Mouse (Mus musculus): ENCODE results near the gene Hpgds.

The Hpgds gene

GRCm38 (mm10) chr6:65144621-65145205 lies at the start of gene Hpgds:
Gene Hpgds, minus strand, starts transcription at chr6:65144908.
- peak; percentile 94 for DNase-seq

- DNase-seq, result peak; percentile 90
Observed at GRCm38 (mm10) chr6:65164977-65165376, 20.3 kb upstream of the Hpgds start.

GRCm38 (mm10) chr6:65164137-65164536 lies 19.4 kb upstream of the Hpgds start:
- DNase-seq, result peak; percentile 88

GRCm38 (mm10) chr6:65159381-65159942 lies 14.8 kb upstream of the Hpgds start:
- no peak for DNase-seq

DNA sequence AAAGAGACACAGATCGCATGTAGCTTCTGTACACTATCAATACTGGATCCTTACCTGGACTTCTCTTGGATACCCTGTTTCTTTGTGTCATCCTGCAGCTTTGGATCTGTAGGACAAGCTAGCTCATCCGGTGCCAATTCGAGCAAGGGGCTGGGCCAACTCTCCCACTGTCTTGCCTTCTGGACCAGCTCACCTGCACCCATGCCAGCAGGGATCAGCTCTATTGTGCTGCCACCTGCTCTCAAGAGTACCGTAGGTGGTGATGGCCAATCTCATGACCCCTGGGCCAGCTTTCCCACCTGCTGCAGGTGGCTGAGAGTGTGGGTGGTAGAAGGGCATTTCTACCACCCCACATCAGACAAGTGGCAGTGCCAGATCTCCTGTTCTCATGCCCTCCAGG lies 12.3 kb upstream of the Hpgds start:
- DNase-seq, result no peak

DNA sequence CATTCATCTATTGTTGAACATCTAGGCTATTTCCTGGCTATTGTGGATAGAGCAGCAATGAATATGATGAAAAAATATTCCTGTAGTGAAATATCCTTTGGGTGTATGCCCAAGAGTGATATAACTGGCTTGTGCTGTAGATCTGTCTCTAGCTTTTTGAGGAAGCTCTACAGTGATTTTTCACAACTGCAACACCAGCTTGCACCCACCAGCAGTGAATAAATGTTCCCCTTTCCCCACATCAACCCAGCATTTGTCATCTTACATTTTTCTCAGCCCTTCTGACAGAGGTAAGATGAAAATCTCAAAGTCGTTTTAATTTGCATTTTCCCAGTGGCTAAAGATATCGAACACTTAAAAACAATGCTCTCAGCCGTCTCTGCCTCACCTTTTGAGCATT lies 8.9 kb upstream of the Hpgds start:
- no peak for DNase-seq

GRCm38 (mm10) chr6:65150703-65151102 lies 6.0 kb upstream of the Hpgds start:
- DNase-seq, result no peak

DNA sequence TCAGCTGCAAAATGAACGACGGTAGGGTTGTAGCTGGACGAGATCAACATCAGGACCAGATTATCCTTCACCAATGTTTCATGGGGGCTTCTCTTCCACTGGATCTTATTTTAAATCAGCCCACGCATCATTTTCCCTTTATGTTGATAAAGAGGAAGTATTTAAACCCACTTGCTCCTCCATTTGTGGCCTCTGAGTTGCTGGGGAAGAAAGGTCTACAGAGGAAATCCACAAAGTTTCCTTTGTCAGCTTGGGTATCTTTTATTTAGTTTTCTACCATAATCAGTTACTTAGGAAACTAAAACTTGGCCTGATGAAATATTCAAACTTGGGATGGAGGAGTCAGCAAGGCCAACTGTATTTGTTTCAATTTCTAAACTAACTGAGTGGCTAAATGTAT lies 1.7 kb upstream of the Hpgds start:
- DNase-seq, result peak; percentile 61

- peak; percentile 43 for DNase-seq
Observed at GRCm38 (mm10) chr6:65142316-65142715, 2.4 kb downstream of the Hpgds start.

GRCm38 (mm10) chr6:65140750-65141243 lies 3.9 kb downstream of the Hpgds start:
- peak; percentile 18 for DNase-seq

DNA sequence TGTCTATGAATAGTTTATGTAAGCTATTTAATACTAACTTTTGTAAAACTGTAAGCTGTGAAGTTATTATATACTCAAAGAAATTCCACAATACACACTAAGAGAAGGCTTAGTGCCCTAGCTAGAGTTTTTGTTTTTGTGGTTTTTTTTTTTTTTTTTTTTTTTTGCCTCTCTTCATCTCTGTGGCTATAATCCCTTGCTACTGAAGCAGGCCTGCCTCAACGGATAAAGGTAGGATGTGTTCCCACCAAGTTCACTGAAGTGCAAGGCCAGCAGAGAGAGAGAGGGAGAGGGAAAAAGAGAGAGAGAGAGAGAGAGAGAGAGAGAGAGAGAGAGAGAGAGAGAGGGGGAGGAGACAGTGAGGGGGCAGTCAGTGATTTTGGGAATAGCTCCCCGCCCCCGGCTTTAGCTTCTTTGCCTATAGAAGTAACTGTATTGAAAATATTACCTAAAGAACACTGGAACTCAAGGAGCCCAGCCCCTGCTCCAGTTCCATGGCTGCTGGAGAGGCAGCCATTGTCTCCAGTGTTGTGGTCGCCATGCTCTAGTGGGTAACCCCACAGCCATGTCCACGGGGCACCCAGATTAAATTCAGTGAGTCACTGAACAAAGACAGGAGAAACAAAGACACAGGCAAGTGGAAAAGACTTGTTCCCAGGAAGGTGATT lies 4.5 kb downstream of the Hpgds start:
- DNase-seq, result peak; percentile 77

- DNase-seq, result no peak
Observed at GRCm38 (mm10) chr6:65138243-65138642, 6.5 kb downstream of the Hpgds start.

GRCm38 (mm10) chr6:65137802-65138201 lies 6.9 kb downstream of the Hpgds start:
- peak; percentile 78 for DNase-seq

DNA sequence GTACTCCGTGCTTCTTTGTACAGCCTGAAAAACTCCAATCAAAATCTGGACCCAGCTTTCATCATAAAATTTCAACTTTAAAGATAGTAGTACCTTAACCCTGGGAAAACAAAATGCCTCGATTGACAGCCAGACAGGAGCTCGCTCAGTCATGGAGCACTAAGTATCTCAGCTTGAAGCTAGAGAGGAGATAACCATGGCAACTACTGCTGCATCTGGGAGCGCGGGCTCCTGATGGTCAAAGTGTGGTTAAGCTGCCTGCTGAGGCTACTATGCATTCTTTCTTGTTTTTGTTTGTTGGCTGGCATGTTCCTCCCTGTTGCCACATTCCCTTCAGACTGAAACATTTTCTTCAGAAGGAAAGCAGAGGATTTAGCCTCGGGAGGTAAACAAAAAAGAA lies 12.3 kb downstream of the Hpgds start:
- DNase-seq, result no peak

DNA sequence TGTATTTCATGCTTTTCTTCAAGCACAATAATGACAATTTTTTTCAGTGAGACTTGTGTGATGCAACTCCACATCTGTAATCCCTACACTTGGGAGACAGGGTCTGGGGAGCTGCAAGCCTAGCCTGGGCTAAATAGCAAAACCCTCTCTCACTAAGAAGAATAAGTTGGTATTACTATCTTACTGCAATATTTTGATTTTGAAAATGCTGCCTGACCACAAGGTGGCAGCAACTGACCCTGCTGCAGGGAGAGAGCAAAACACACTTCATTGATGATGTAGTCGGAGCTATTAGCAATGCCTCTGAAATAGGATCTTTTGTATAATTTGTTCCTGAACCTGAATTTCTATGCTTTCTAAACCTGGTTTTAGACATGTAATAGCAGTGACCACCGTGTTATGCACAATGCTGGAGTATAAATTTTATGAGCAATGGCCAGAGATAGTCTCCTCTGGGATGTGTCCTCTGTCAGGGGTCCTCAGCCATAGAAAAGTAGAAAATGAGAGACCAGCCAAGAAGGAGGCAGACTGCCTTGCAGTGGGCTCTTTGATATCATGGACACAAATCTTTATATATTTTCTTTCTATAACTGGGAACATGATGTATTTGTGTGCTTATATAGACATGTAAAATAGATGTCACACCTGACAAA lies 18.5 kb downstream of the Hpgds start:
- DNase-seq, result no peak

- DNase-seq, result peak; percentile 11
Observed at GRCm38 (mm10) chr6:65117540-65117939, 27.2 kb downstream of the Hpgds start.

DNA sequence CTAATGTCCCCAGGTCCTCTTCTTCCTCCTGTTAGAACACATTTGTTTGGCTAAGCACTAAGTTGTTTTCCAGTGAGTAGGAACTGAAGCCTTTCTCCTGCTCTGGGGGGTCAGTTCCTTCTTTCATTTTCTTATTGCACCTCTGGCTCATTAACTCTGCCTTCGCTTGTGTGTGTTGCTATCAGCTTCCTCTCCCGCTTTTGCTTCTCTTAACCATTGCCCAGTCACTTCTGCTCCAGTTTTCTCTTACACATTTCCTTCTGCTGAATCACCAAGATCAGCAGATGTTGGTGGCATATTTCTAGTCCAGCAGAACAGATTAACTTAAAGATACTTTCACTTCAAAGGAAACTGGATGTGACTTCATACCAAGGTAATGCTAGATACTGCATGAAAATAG lies 29.8 kb downstream of the Hpgds start:
- DNase-seq, result peak; percentile 80

- DNase-seq, result no peak
Observed at GRCm38 (mm10) chr6:65079139-65079538, 65.6 kb downstream of the Hpgds start.

GRCm38 (mm10) chr6:65075201-65075600 lies 69.5 kb downstream of the Hpgds start:
- DNase-seq, result peak; percentile 45
